ENCODE assay signal across 16 mouse cellular contexts in the genomic region with DNA sequence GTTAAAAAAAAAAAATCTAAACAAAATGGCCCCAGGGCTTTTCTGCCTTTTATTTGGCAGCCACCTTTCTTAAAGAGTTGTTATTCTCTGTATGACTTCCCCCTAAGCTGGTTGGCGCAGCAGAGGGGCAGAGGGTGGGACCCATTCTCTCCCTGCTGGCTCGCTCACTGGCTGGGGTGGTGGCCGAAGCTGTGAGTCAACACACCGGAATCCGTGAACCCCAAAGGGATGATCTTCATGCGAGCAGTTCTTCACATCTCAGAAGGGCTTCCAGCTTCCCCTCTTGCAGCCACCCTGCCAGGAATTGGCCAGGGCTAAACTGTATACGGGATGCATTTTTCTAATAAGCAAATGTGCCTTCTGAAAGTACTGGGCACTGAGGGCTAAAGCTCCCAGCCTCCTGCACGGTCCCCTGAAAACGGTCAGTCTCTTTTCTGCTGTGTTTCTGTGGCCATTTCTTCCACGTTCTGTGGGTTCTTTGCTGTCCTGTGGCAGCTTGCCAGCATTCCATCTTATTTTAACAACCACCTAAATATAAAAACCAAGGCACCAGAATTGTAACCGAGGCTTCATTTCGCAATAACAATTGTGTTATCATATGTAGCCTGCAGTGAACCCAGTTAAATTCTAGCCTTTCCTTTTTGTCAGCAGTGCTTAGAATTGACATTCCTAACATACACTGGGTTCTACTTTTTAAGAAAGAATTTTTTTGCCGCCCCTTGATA. TPM values are rescaled to one million over a fixed set of nuclear protein-coding genes. Genes with fewer than 3 reads are reported as not detected.
DNase-seq lines count a peak whose midpoint lies in the region; ATAC-seq lines count a peak whose summit lies in the region.
"Had no signal": no experiment of that assay in that cellular context is flagged by ENCODE, and none has a peak within 500 bp of the region (broad histone marks: within the 10 kb centered on the region; RNA-seq: fewer than 3 reads in every experiment).

No protein-coding gene starts in this region.

- H3K9ac ChIP-seq in limb, embryonic 13.5 days = no peak overlapping the region
- H3K9ac ChIP-seq in limb, embryonic 15.5 days = no peak overlapping the region
- H3K9ac ChIP-seq: hindbrain, embryonic 14.5 days; neural tube, embryonic 15.5 days had no signal

- no peak overlapping the region for H3K27ac ChIP-seq in limb, embryonic 13.5 days
- H3K27ac ChIP-seq in limb, embryonic 10.5 days = no peak overlapping the region
- peak overlapping the region; percentile 1; the same call in 1 of the 2 replicates for H3K27ac ChIP-seq in limb, embryonic 15.5 days
- H3K27ac ChIP-seq: forebrain, embryonic 10.5 days; neural tube, embryonic 15.5 days had no signal

- no peak for DNase-seq in limb, embryonic 10.5 days (ENCODE audit: low spot score)
- DNase-seq in NIH3T3 (ENCODE audit: low read depth) = peak; percentile 90
- DNase-seq in heart, adult 18-20 months = peak; percentile 58 to 74
- DNase-seq in adrenal gland, postnatal 25 days = no peak
- no peak for DNase-seq in left cerebral cortex, postnatal 14 days (ENCODE audit: low spot score in 2 of 2)
- DNase-seq in right cerebral cortex, postnatal 14 days = no peak
- DNase-seq: cerebellum, adult 9-10 months; kidney, postnatal 10 days; spleen, adult 18-20 months had no signal

- ATAC-seq in limb, embryonic 13.5 days (ENCODE audit: low FRiP score, low read depth) = no peak
- ATAC-seq in limb, embryonic 15.5 days (ENCODE audit: insufficient number of reproducible peaks, low FRiP score, low TSS enrichment, low read depth) = no peak

- H3K27me3 ChIP-seq in limb, embryonic 13.5 days = no peaks in the 10 kb centered on the region
- H3K27me3 ChIP-seq in limb, embryonic 10.5 days (ENCODE audit: low read depth, poor library complexity, severe bottlenecking) = no peaks in the 10 kb centered on the region
- no peaks in the 10 kb centered on the region for H3K27me3 ChIP-seq in limb, embryonic 15.5 days
- H3K27me3 ChIP-seq: megakaryocyte, embryonic 14.5 days; neural tube, embryonic 15.5 days had no signal

- H3K4me1 ChIP-seq in limb, embryonic 13.5 days = peaks cover 66% of the 10 kb centered on the region
- H3K4me1 ChIP-seq in limb, embryonic 10.5 days = peaks cover 31% of the 10 kb centered on the region
- peaks cover 49% of the 10 kb centered on the region for H3K4me1 ChIP-seq in limb, embryonic 15.5 days

- intact Hi-C loops in left cerebral cortex, postnatal 14 days (cut with DNase I) = no loop called here

- no peaks in the 10 kb centered on the region for H3K9me3 ChIP-seq in limb, embryonic 13.5 days
- H3K9me3 ChIP-seq in limb, embryonic 10.5 days (replicated peaks) = no peaks in the 10 kb centered on the region
- no peaks in the 10 kb centered on the region for H3K9me3 ChIP-seq in limb, embryonic 15.5 days
- H3K9me3 ChIP-seq: G1E; neural tube, embryonic 15.5 days had no signal

- peak overlapping the region; percentile 14; the same call in 1 of the 2 replicates for H3K4me2 ChIP-seq in limb, embryonic 13.5 days (replicated peaks)
- H3K4me2 ChIP-seq in limb, embryonic 15.5 days = no peak overlapping the region
- H3K4me2 ChIP-seq: hindbrain, embryonic 14.5 days; neural tube, embryonic 15.5 days had no signal

- WGBS in limb, embryonic 13.5 days = 44% methylated on average over 13 of the region's 13 CpGs
- 73% methylated on average over 13 of the region's 13 CpGs for WGBS in limb, embryonic 10.5 days
- WGBS in limb, embryonic 15.5 days = 32% methylated on average over 13 of the region's 13 CpGs

- H3K36me3 ChIP-seq in limb, embryonic 13.5 days = no peaks in the 10 kb centered on the region
- H3K36me3 ChIP-seq in limb, embryonic 10.5 days = peaks cover 5% of the 10 kb centered on the region; the same call in 1 of the 2 replicates
- no peaks in the 10 kb centered on the region for H3K36me3 ChIP-seq in limb, embryonic 15.5 days
- H3K36me3 ChIP-seq: forebrain, embryonic 10.5 days; G1E; neural tube, embryonic 15.5 days had no signal

- no peak overlapping the region for H3K4me3 ChIP-seq in limb, embryonic 13.5 days
- H3K4me3 ChIP-seq in limb, embryonic 10.5 days = no peak overlapping the region
- no peak overlapping the region for H3K4me3 ChIP-seq in limb, embryonic 15.5 days
- H3K4me3 ChIP-seq: forebrain, embryonic 10.5 days; megakaryocyte, embryonic 14.5 days; neural tube, embryonic 15.5 days had no signal

RNA-seq across cellular contexts. Expression of a gene that starts 22.3 kb away (rescaled TPM):
- polyA plus RNA-seq in limb, embryonic 13.5 days (2015; fragmentation: Nextera tagmentation; extraction: Ambion mirVana) = 94.2 and 98.0 TPM in 2 replicates
- polyA plus RNA-seq in limb, embryonic 10.5 days (2016; fragmentation: Nextera tagmentation; extraction: Ambion mirVana) = 61.8 and 90.1 TPM in 2 replicates
- total RNA-seq in heart, adult 18-20 months (2021) = 10 to 100 TPM; 42.5 to 44.2 TPM
- polyA plus RNA-seq in limb, embryonic 15.5 days (2015; fragmentation: Nextera tagmentation; extraction: Ambion mirVana) = 104 and 109 TPM in 2 replicates
- total RNA-seq in adrenal gland, postnatal 25 days (2021) = 19.1 and 20.4 TPM in 2 replicates
- 10 to 100 TPM; 30.2 to 37.0 TPM for total RNA-seq in left cerebral cortex, postnatal 14 days (2021)

RNA-seq across cellular contexts. Expression of a gene that starts 46.5 kb away (rescaled TPM):
- 47.0 and 52.7 TPM in 2 replicates for polyA plus RNA-seq in limb, embryonic 13.5 days (2015; fragmentation: Nextera tagmentation; extraction: Ambion mirVana)
- 36.4 and 46.3 TPM in 2 replicates for polyA plus RNA-seq in limb, embryonic 10.5 days (2016; fragmentation: Nextera tagmentation; extraction: Ambion mirVana)
- 10 to 100 TPM; 52.9 to 57.5 TPM for total RNA-seq in heart, adult 18-20 months (2021)
- polyA plus RNA-seq in limb, embryonic 15.5 days (2015; fragmentation: Nextera tagmentation; extraction: Ambion mirVana) = 49.6 and 50.6 TPM in 2 replicates
- total RNA-seq in adrenal gland, postnatal 25 days (2021) = 33.5 and 39.0 TPM in 2 replicates
- 10 to 100 TPM; 32.8 to 36.3 TPM for total RNA-seq in left cerebral cortex, postnatal 14 days (2021)

Comparison
In these comparisons a context has a peak if more than half of its experiments do, and no peak if none do; other contexts are left out.
1. DNase-seq: peak in NIH3T3 (single experiment) and heart, adult 18-20 months (2 of 2); none in limb, embryonic 10.5 days (single experiment), adrenal gland, postnatal 25 days (single experiment), left cerebral cortex, postnatal 14 days (0 of 2) and right cerebral cortex, postnatal 14 days (single experiment).